Mouse (Mus musculus) liver, postnatal 0 days (tissue): ENCODE results near the gene Ubtf. TPM values are rescaled to one million over a fixed set of nuclear protein-coding genes. Genes with fewer than 3 reads are reported as not detected.

Experiments used
- ATAC-seq: fragments of 200-750 bp; cut with Nextera tagmentation; 2 replicates; pipeline ENCODE4 v1.8.0; 2017; ENCODE audit warnings: mild to moderate bottlenecking, moderate library complexity
- DNase-seq: peaks from one replicate; pipeline ENCODE4 v3.0.0-alpha.2; 2016
- H3K27ac ChIP-seq: fragments of 300-500 bp; sonication (generic); 2 replicates; pipeline ENCODE4 v1.5.1; 2014; ENCODE audit warnings: antibody characterized with exemption, moderate library complexity, mild to moderate bottlenecking, low read depth
- H3K27me3 ChIP-seq: fragments of 300-500 bp; sonication (generic); 2 replicates; pipeline ENCODE4 v1.6.1; 2014; ENCODE audit warnings: low read length, control low read depth, mixed read lengths; ENCODE audit not compliant: insufficient read depth
- H3K36me3 ChIP-seq: fragments of 300-500 bp; sonication (generic); replicated peaks from 2 replicates; pipeline ENCODE4 v1.6.1; 2014; ENCODE audit warnings: mild to moderate bottlenecking, control low read depth, low read length, moderate library complexity, mixed read lengths; ENCODE audit not compliant: insufficient read depth
- H3K4me1 ChIP-seq: fragments of 300-500 bp; sonication (generic); 2 replicates; pipeline ENCODE4 v1.6.1; 2014; ENCODE audit warnings: antibody characterized with exemption, mild to moderate bottlenecking, control low read depth; ENCODE audit not compliant: insufficient read depth
- H3K4me2 ChIP-seq: fragments of 300-500 bp; sonication (generic); 2 replicates; pipeline ENCODE4 v1.6.1; 2014; ENCODE audit warnings: low read depth, mild to moderate bottlenecking, low read length, moderate library complexity, mixed read lengths
- H3K4me3 ChIP-seq: fragments of 300-500 bp; sonication (generic); 2 replicates; pipeline ENCODE4 v1.5.1; 2014; ENCODE audit warnings: low read depth, low read length
- H3K9ac ChIP-seq: fragments of 300-500 bp; sonication (generic); replicated peaks from 2 replicates; pipeline ENCODE4 v1.6.1; 2014; ENCODE audit warnings: mild to moderate bottlenecking, moderate library complexity
- H3K9me3 ChIP-seq: fragments of 300-500 bp; sonication (generic); 2 replicates; pipeline ENCODE4 v1.6.1; 2016; ENCODE audit warnings: mild to moderate bottlenecking, control low read depth, low read length, mixed read lengths
- CTCF ChIP-seq: sonication (generic); IDR thresholded peaks from 2 replicates; pipeline ENCODE4 v1.5.1; 2016; ENCODE audit warnings: antibody characterized with exemption, low read depth
- EP300 ChIP-seq: IDR thresholded peaks from 2 replicates; pipeline ENCODE4 v1.6.1; 2016; ENCODE audit warnings: antibody characterized with exemption, low read depth, mild to moderate bottlenecking
- WGBS: fragments of 180-500 bp; shearing (Covaris S2); extraction: QIAGEN DNeasy Blood & Tissue Kit; methylation state at CpG from one replicate; pipeline ENCODE4 v1.1.7; 2014; ENCODE audit not compliant: insufficient replicate concordance; 5-methylcytosine and 5-hydroxymethylcytosine counted together
- polyA plus RNA-seq: library from polyadenylated mRNA; unstranded; fragments of >200 nt; fragmentation: Nextera tagmentation; extraction: Ambion mirVana; gene quantifications from 2 replicates; pipeline ENCODE4 v1.2.1, GENCODE M21; 2015

The Ubtf gene
- polyA plus RNA-seq, 1 experiment from 2014 or later = 32.5 TPM

DNA sequence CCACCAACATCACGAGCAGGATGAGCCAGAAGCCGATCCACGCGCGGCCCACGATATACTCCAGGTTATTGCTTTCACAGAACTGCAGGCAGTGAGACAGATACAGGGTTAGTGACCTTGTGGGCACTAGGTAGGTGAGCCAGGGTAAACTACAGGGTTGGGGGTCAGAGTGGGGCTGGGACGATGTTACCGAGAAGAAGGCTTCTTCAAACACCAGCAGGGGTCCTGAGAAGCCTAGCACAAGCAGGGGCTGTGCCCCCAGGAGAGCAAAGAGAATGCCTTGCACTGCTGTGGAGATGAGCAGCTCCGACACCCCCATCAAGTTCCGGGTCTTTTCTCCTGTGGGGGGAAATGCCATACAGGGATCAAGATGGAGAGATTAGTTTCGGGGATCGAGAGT lies 36.6 kb upstream of the Ubtf start:
- no peak overlapping the region for H3K9ac ChIP-seq
- 0 out of 2 replicates have a peak, but pooled peaks cover 12% of the 10 kb centered on the region for H3K27me3 ChIP-seq
- 77% methylated on average over 12 of the region's 12 CpGs for WGBS
- no peak for ATAC-seq
- peaks cover 95% of the 10 kb centered on the region for H3K36me3 ChIP-seq
- H3K27ac ChIP-seq = no peak overlapping the region
- H3K9me3 ChIP-seq = no peaks in the 10 kb centered on the region
- no peak for TF ChIP-seq EP300
- no peak for TF ChIP-seq CTCF
- DNase-seq = no peak
- peak overlapping the region; percentile 48 for H3K4me2 ChIP-seq
- no peak overlapping the region for H3K4me3 ChIP-seq
- no peaks in the 10 kb centered on the region; the same call in 1 of the 2 replicates for H3K4me1 ChIP-seq

DNA sequence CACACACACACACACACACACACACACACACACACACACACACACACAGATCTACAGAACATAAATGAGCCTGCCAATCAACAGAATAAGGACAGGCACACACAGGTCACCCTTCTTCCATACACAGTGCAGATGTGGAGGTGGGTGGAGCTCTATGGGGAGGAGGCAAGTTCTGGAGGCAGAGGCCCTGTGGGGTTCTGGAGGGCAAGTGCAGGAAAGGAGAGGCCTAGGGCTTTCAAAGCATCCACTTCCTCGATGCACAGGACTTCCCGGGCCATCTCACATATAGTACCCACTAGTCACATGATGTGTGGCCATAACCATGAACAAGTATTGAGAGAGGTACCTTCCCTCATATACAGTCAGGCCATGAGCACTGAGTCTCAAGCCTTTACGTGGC lies 36.0 kb upstream of the Ubtf start:
- H3K4me3 ChIP-seq = no peak overlapping the region
- no peaks in the 10 kb centered on the region; the same call in 1 of the 2 replicates for H3K4me1 ChIP-seq
- no peak overlapping the region for H3K4me2 ChIP-seq
- H3K27me3 ChIP-seq = 0 out of 2 replicates have a peak, but pooled peaks cover 12% of the 10 kb centered on the region
- no peak overlapping the region for H3K9ac ChIP-seq
- no peak overlapping the region for H3K27ac ChIP-seq
- no peak for ATAC-seq
- no peak for TF ChIP-seq EP300
- peaks cover 95% of the 10 kb centered on the region for H3K36me3 ChIP-seq
- DNase-seq = peak; percentile 28
- WGBS = 68% methylated on average over 3 of the region's 3 CpGs
- no peaks in the 10 kb centered on the region for H3K9me3 ChIP-seq

- 46% methylated on average over 8 of the region's 8 CpGs for WGBS
- no peaks in the 10 kb centered on the region for H3K9me3 ChIP-seq
- 0 out of 2 replicates have a peak, but pooled peaks cover 8% of the 10 kb centered on the region for H3K27me3 ChIP-seq
- no peak overlapping the region for H3K9ac ChIP-seq
- 0 out of 2 replicates have a peak overlapping the region, but pooled peaks have one; percentile 29 for H3K27ac ChIP-seq
- DNase-seq (no peak), ATAC-seq (no peak)
- no peaks in the 10 kb centered on the region; the same call in 1 of the 2 replicates for H3K4me1 ChIP-seq
- H3K4me2 ChIP-seq = no peak overlapping the region
- peaks cover 82% of the 10 kb centered on the region for H3K36me3 ChIP-seq
- no peak overlapping the region for H3K4me3 ChIP-seq
- TF ChIP-seq EP300 (no peak), CTCF (no peak)
Measured at GRCm38 (mm10) chr11:102353021-102353431, 33.5 kb upstream of the Ubtf start.

DNA sequence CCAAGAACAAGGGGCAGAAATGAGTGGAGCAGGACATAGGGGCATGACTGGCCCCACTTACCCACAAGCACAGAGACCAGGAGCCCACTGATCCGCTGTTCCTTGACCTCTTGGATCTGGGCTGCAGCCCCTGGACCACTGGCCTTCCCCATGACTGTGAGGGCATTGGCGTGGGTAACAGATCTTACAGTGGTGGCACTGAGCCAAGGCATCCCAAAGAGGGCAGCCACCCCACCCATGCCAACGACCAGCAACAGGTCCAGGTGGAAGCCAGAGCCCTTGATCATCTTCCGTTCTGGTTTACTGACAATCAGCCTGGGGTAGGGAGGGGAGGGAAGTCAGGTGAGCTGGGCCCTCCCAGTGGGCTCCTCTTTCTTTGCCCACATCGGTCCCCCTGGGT lies 32.8 kb upstream of the Ubtf start:
- ATAC-seq = no peak
- H3K4me2 ChIP-seq = no peak overlapping the region
- peak; percentile 36 for DNase-seq
- no peak overlapping the region for H3K27ac ChIP-seq
- TF ChIP-seq CTCF = no peak
- no peak for TF ChIP-seq EP300
- no peaks in the 10 kb centered on the region; the same call in 1 of the 2 replicates for H3K4me1 ChIP-seq
- H3K9ac ChIP-seq = no peak overlapping the region
- no peaks in the 10 kb centered on the region for H3K9me3 ChIP-seq
- peaks cover 75% of the 10 kb centered on the region for H3K36me3 ChIP-seq
- H3K27me3 ChIP-seq = 0 out of 2 replicates have a peak, but pooled peaks cover 7% of the 10 kb centered on the region
- WGBS = 55% methylated on average over 5 of the region's 5 CpGs
- H3K4me3 ChIP-seq = no peak overlapping the region

GRCm38 (mm10) chr11:102350981-102351523 lies 31.5 kb upstream of the Ubtf start:
- H3K9me3 ChIP-seq = no peaks in the 10 kb centered on the region
- DNase-seq (peak; percentile 29), ATAC-seq (no peak)
- 0 out of 2 replicates have a peak, but pooled peaks cover 7% of the 10 kb centered on the region for H3K27me3 ChIP-seq
- H3K4me2 ChIP-seq = no peak overlapping the region
- H3K4me1 ChIP-seq = no peaks in the 10 kb centered on the region; the same call in 1 of the 2 replicates
- H3K36me3 ChIP-seq = peaks cover 62% of the 10 kb centered on the region
- H3K4me3 ChIP-seq = no peak overlapping the region
- no peak for TF ChIP-seq CTCF
- TF ChIP-seq EP300 = no peak
- no peak overlapping the region for H3K9ac ChIP-seq
- WGBS = 87% methylated on average over 17 of the region's 17 CpGs
- H3K27ac ChIP-seq = no peak overlapping the region

DNA sequence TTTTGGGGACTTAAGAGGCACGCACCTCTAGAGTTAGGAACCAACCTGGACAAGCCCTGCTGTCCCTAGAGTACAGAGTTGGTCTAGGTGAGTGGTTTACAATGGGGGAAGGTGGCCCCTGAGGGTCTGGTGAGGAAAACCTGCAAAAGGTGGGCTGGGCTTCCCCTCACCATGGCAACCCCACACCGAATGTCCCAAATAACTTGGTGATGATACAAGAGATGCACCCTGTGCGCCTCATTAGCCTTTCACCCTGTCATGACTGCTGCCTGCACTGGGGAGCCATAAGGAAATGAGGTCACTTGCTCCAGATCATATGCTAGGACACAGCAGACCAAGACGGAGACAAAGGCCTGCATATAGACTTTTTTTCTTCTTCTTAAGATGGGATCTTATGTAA lies 30.9 kb upstream of the Ubtf start:
- Histone ChIP-seq H3K9ac (no peak overlapping the region), H3K27ac (no peak overlapping the region), H3K4me3 (no peak overlapping the region), H3K4me1 (no peaks in the 10 kb centered on the region; the same call in 1 of the 2 replicates), H3K36me3 (peaks cover 56% of the 10 kb centered on the region), H3K27me3 (0 out of 2 replicates have a peak, but pooled peaks cover 7% of the 10 kb centered on the region), H3K9me3 (no peaks in the 10 kb centered on the region), H3K4me2 (no peak overlapping the region)
- 87% methylated on average over 4 of the region's 4 CpGs for WGBS
- no peak for DNase-seq
- ATAC-seq = no peak
- TF ChIP-seq CTCF (no peak), EP300 (no peak)
